Mouse (Mus musculus) C2C12 (cell line): ENCODE data around the gene Aspg.

ENCODE experiments used
- CTCF ChIP-seq: IDR thresholded peaks from one replicate; pipeline ENCODE4 v1.5.1; 2011; ENCODE audit not compliant: control insufficient read depth, insufficient read depth, insufficient read length
- MYOD1 ChIP-seq: IDR thresholded peaks from one replicate; pipeline ENCODE4 v1.6.1; 2011; ENCODE audit warnings: low read depth; ENCODE audit not compliant: control insufficient read depth, insufficient read length
- MYOG ChIP-seq: IDR thresholded peaks from one replicate; pipeline ENCODE4 v1.6.1; 2011; ENCODE audit not compliant: control insufficient read depth, insufficient read length; ENCODE audit errors: extremely low read depth

DNA sequence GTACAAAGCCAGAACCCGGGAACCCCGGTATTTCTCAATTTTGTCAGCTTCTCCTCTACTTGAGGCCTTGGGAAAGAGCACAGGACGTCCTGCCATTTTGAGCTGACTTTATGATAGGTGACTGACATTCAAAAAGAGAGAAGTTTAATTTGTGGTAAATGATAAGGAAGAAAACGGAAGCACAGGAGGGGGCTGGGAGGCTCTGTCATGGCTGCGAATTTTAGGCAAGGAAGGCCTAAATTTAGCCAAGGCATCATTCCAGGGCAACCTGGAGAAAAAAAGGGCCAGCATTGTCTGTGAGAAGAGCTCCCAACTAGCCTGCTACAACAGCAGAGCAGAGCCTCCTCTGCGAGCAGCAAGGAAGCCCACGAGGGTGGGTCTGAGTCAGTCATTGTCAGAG, 34.3 kb downstream of the Aspg start:
- TF ChIP-seq MYOD1, result no peak
- TF ChIP-seq MYOG, result no peak
- no peak for TF ChIP-seq CTCF
